Mouse (Mus musculus) brain, embryonic 14.5 days (tissue): ENCODE data around the gene Rgl1.

Experiments
- CTCF ChIP-seq: fragments of 200-500 bp; IDR thresholded peaks from 2 replicates; pipeline ENCODE4 v1.5.1; 2012; ENCODE audit warnings: inconsistent platforms, mild to moderate bottlenecking, moderate library complexity, borderline replicate concordance; ENCODE audit not compliant: insufficient read depth, insufficient read length; ENCODE audit errors: extremely low read depth
- POLR2A ChIP-seq: fragments of 200-500 bp; IDR thresholded peaks from 2 replicates; pipeline ENCODE4 v1.6.1; 2012; ENCODE audit warnings: mild to moderate bottlenecking, inconsistent platforms, borderline replicate concordance; ENCODE audit not compliant: poor library complexity, insufficient read depth, insufficient read length, severe bottlenecking; ENCODE audit errors: extremely low read depth

DNA sequence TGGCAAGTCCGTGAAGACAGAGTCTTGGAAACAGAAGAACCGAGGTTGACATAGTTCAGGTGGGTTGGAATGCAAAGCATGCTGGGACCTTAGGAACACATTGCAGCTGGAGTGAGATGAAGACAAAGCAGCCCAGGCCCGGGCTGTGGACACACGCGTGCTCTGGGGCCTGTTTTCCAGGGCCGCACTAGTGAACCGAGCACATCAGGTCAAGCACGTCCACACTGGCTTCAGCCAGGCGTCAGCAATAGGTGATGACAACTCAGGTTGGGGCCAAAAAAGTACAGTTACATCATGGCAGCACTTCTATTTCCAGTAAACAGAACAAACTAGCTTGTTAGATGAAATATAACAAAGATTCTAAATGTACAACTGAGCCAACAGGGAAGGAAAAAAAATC is 27.4 kb downstream of the Rgl1 start:
- TF ChIP-seq POLR2A (no peak), CTCF (no peak)
